Comparison of ENCODE assay signal across 1 mouse cellular context in genomic region chr10:12955831-12956230, GRCm38 (mm10).
TF ChIP-seq lines count a peak whose summit lies in the region.

No protein-coding gene starts in this region.

TF ChIP-seq in CH12.LX, 34 proteins besides CTCF, POLR2A, EP300 and RAD21 (continued from another document):
- TF ChIP-seq UBTF (IDR thresholded peaks at IDR 0.05; ENCODE audit: low read depth, low read length) (no peak), MEF2A (IDR thresholded peaks at IDR 0.05; ENCODE audit: borderline replicate concordance, low read depth, low read length) (no peak)
